Mouse (Mus musculus): ENCODE data around the gene Glis3. TPM values are rescaled to one million over a fixed set of nuclear protein-coding genes. Genes with fewer than 3 reads are reported as not detected.

Gene Glis3
- polyA plus RNA-seq, 1 experiment from 2014 or later, result 0.85 TPM

DNA sequence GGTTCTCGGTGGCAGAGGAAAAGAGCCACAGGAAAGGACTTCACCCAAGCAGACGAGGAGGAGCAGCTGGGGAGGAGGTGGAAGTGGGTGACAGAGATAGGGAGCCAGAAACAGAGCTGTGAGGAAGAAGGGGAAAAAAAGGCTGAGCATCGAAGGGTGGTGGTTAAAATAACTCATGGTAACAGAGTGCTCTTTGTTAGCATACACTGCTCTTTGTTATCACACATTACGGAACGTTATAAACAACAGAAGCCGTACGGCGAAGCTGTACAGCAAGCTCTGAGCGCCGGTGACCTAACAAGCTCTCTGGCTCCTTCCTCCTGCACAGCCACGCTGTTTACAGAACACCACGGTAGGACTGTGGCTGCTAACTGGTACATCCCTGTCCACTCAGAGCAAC, 176.9 kb downstream of the Glis3 start:
- H3K4me3 ChIP-seq (ENCODE audit: low read depth, low read length), result no peak overlapping the region
- no peaks in the 10 kb centered on the region for H3K9me3 ChIP-seq (ENCODE audit: control insufficient read depth, low read length)
- no peaks in the 10 kb centered on the region for H3K36me3 ChIP-seq (ENCODE audit: control insufficient read depth, insufficient read depth, low read length)
- TF ChIP-seq CTCF (IDR thresholded peaks at IDR 0.05; ENCODE audit: low read depth) (no peak), EP300 (optimal IDR thresholded peaks at IDR 0.05) (no peak)
- no peak overlapping the region for H3K4me2 ChIP-seq (replicated peaks; ENCODE audit: low read depth)
- H3K9ac ChIP-seq (ENCODE audit: low read length), result no peak overlapping the region
- peak; percentile 17 for DNase-seq (ENCODE audit: low spot score)
- H3K4me1 ChIP-seq (replicated peaks; ENCODE audit: control insufficient read depth, insufficient read depth), result no peaks in the 10 kb centered on the region
- no peak overlapping the region for H3K27ac ChIP-seq (replicated peaks)
- WGBS, result 36% methylated on average over 12 of the region's 12 CpGs
- no peaks in the 10 kb centered on the region for H3K27me3 ChIP-seq (ENCODE audit: control insufficient read depth, insufficient read depth, low read length)
- peak; percentile 66 for ATAC-seq (ENCODE audit: low FRiP score, low TSS enrichment)

GRCm38 (mm10) chr19:28500975-28501374, 178.9 kb downstream of the Glis3 start:
- 86% methylated on average over 9 of the region's 9 CpGs for WGBS
- TF ChIP-seq EP300 (optimal IDR thresholded peaks at IDR 0.05), result no peak
- no peak for TF ChIP-seq CTCF (IDR thresholded peaks at IDR 0.05; ENCODE audit: low read depth)
- Histone ChIP-seq H3K4me3 (ENCODE audit: low read depth, low read length) (no peak overlapping the region), H3K27ac (replicated peaks) (no peak overlapping the region), H3K9ac (ENCODE audit: low read length) (no peak overlapping the region), H3K4me1 (replicated peaks; ENCODE audit: control insufficient read depth, insufficient read depth) (no peaks in the 10 kb centered on the region), H3K36me3 (ENCODE audit: control insufficient read depth, insufficient read depth, low read length) (no peaks in the 10 kb centered on the region), H3K9me3 (ENCODE audit: control insufficient read depth, low read length) (no peaks in the 10 kb centered on the region), H3K27me3 (ENCODE audit: control insufficient read depth, insufficient read depth, low read length) (no peaks in the 10 kb centered on the region), H3K4me2 (replicated peaks; ENCODE audit: low read depth) (no peak overlapping the region)
- DNase-seq (ENCODE audit: low spot score), result no peak
- ATAC-seq (ENCODE audit: low FRiP score, low TSS enrichment), result no peak

DNA sequence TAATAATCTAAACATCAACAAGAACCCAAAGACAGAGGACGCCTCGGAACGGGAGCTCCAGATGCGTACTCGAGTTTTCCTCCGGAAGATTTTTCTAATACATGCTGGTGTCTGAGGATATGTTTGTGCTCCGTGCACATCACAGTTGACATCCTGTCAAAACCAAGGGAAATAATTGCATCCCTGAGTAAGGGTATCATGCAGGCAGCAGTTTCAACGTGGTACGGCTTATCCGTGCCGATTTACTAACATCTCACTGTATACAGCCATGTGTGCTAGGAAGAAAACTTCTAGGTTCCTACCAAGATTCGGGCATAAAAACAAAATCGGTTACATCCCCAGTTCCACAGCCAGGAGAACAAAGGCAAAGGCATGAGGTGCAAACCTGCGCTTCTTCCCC, 179.4 kb downstream of the Glis3 start:
- Histone ChIP-seq H3K4me1 (replicated peaks; ENCODE audit: control insufficient read depth, insufficient read depth) (no peaks in the 10 kb centered on the region), H3K9ac (ENCODE audit: low read length) (no peak overlapping the region), H3K27ac (replicated peaks) (no peak overlapping the region), H3K36me3 (ENCODE audit: control insufficient read depth, insufficient read depth, low read length) (no peaks in the 10 kb centered on the region), H3K9me3 (ENCODE audit: control insufficient read depth, low read length) (no peaks in the 10 kb centered on the region), H3K4me3 (ENCODE audit: low read depth, low read length) (no peak overlapping the region), H3K27me3 (ENCODE audit: control insufficient read depth, insufficient read depth, low read length) (no peaks in the 10 kb centered on the region), H3K4me2 (replicated peaks; ENCODE audit: low read depth) (no peak overlapping the region)
- DNase-seq (ENCODE audit: low spot score), result no peak
- ATAC-seq (ENCODE audit: low FRiP score, low TSS enrichment), result no peak
- TF ChIP-seq EP300 (optimal IDR thresholded peaks at IDR 0.05) (no peak), CTCF (IDR thresholded peaks at IDR 0.05; ENCODE audit: low read depth) (no peak)
- whole genome bisulfite sequencing, result 87% methylated on average over 14 of the region's 14 CpGs

- Histone ChIP-seq H3K9me3 (ENCODE audit: control insufficient read depth, low read length) (no peaks in the 10 kb centered on the region), H3K27ac (replicated peaks) (no peak overlapping the region), H3K4me2 (replicated peaks; ENCODE audit: low read depth) (no peak overlapping the region), H3K9ac (ENCODE audit: low read length) (no peak overlapping the region), H3K27me3 (ENCODE audit: control insufficient read depth, insufficient read depth, low read length) (no peaks in the 10 kb centered on the region), H3K4me1 (replicated peaks; ENCODE audit: control insufficient read depth, insufficient read depth) (no peaks in the 10 kb centered on the region), H3K36me3 (ENCODE audit: control insufficient read depth, insufficient read depth, low read length) (no peaks in the 10 kb centered on the region), H3K4me3 (ENCODE audit: low read depth, low read length) (no peak overlapping the region)
- TF ChIP-seq EP300 (optimal IDR thresholded peaks at IDR 0.05) (no peak), CTCF (IDR thresholded peaks at IDR 0.05; ENCODE audit: low read depth) (no peak)
- WGBS, result 87% methylated on average over 5 of the region's 5 CpGs
- DNase-seq (ENCODE audit: low spot score), result no peak
- ATAC-seq (ENCODE audit: low FRiP score, low TSS enrichment), result no peak
Observed at GRCm38 (mm10) chr19:28499786-28500185, 180.1 kb downstream of the Glis3 start.

GRCm38 (mm10) chr19:28495926-28496325, 184.0 kb downstream of the Glis3 start:
- TF ChIP-seq EP300 (optimal IDR thresholded peaks at IDR 0.05) (no peak), CTCF (IDR thresholded peaks at IDR 0.05; ENCODE audit: low read depth) (no peak)
- no peaks in the 10 kb centered on the region for H3K36me3 ChIP-seq (ENCODE audit: control insufficient read depth, insufficient read depth, low read length)

GRCm38 (mm10) chr19:28493605-28494260, 186.1 kb downstream of the Glis3 start:
- 88% methylated on average over 8 of the region's 8 CpGs for WGBS
- H3K36me3 ChIP-seq (ENCODE audit: control insufficient read depth, insufficient read depth, low read length), result no peaks in the 10 kb centered on the region
- no peak for ATAC-seq (ENCODE audit: low FRiP score, low TSS enrichment)
- no peak overlapping the region for H3K9ac ChIP-seq (ENCODE audit: low read length)
- no peak for TF ChIP-seq CTCF (IDR thresholded peaks at IDR 0.05; ENCODE audit: low read depth)
- TF ChIP-seq EP300 (optimal IDR thresholded peaks at IDR 0.05), result no peak
- no peak for DNase-seq (ENCODE audit: low spot score)
- no peak overlapping the region for H3K27ac ChIP-seq (replicated peaks)
- no peak overlapping the region for H3K4me2 ChIP-seq (replicated peaks; ENCODE audit: low read depth)
- no peak overlapping the region for H3K4me3 ChIP-seq (ENCODE audit: low read depth, low read length)
- no peaks in the 10 kb centered on the region for H3K9me3 ChIP-seq (ENCODE audit: control insufficient read depth, low read length)
- no peaks in the 10 kb centered on the region for H3K4me1 ChIP-seq (replicated peaks; ENCODE audit: control insufficient read depth, insufficient read depth)
- no peaks in the 10 kb centered on the region for H3K27me3 ChIP-seq (ENCODE audit: control insufficient read depth, insufficient read depth, low read length)

More at GRCm38 (mm10) chr19:28495926-28496325, 184.0 kb downstream of the Glis3 start:
- DNase-seq (ENCODE audit: low spot score) (no peak), ATAC-seq (ENCODE audit: low FRiP score, low TSS enrichment) (no peak)
- H3K4me1 ChIP-seq (replicated peaks; ENCODE audit: control insufficient read depth, insufficient read depth), result no peaks in the 10 kb centered on the region
- H3K9ac ChIP-seq (ENCODE audit: low read length), result no peak overlapping the region
- H3K9me3 ChIP-seq (ENCODE audit: control insufficient read depth, low read length), result no peaks in the 10 kb centered on the region
- H3K4me2 ChIP-seq (replicated peaks; ENCODE audit: low read depth), result no peak overlapping the region
- no peaks in the 10 kb centered on the region for H3K27me3 ChIP-seq (ENCODE audit: control insufficient read depth, insufficient read depth, low read length)
- H3K4me3 ChIP-seq (ENCODE audit: low read depth, low read length), result no peak overlapping the region
- H3K27ac ChIP-seq (replicated peaks), result no peak overlapping the region
- 72% methylated on average over 6 of the region's 6 CpGs for WGBS

All from stomach, postnatal 0 days (tissue).